Mouse (Mus musculus) fat pad, adult 2 months (tissue): ENCODE results near the gene Iglon5.

Source experiments
- DNase-seq: peaks from one replicate; pipeline ENCODE4 v3.0.0-alpha.2; 2011; ENCODE audit warnings: low read depth, low spot score; ENCODE audit errors: extremely low read depth

The Iglon5 gene

DNA sequence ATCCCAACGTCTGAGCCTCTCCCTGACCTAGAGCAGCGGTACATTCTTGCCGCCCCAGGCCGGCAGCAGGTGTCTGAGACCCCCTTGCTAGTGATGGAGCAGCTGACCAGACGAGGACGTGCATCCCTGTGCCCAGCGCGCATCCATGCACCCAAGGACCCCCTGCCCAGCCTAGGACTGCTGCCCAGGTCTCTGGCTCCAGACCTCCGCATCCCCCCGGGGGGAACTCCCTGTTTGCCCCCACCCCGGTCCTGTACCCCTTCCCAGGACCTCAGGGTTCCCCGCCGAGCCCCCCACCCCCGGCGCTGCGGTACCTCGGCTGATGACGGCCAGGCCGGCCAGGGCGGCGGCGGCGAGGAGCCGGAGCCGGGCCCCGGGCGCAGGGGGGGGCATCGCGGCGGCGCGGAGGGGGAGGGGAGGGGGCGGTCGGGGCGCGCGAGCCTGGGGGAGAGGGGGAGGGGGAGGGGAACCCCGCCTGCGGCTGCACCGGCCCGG is at the start of gene Iglon5:
Gene Iglon5 (minus strand): TSS at position 445 of the 495 bp plus-strand sequence.
- DNase-seq = no peak

DNA sequence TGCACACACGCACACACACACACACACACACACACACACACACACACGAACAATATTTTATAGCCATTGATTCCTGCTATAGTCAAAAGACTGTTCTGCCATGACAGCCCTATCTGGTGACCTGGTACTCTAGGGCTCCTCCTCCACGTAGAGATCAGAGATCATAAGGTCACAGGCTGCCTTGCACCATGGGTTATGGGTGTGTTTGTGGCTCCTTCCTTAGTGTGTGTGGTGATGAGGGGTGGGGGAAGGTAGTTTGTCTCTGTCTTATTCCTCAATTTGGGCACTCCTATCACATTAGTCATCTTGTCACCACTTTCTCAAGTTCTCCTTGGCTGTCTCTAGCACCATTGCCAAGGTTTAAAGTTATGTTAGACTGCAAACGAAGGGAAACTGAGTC is 48.6 kb upstream of the Iglon5 start:
- no peak for DNase-seq

- DNase-seq = no peak
Measured at GRCm38 (mm10) chr7:43532936-43533505, 43.1 kb upstream of the Iglon5 start.

- DNase-seq = no peak
Measured at GRCm38 (mm10) chr7:43530216-43530785, 40.4 kb upstream of the Iglon5 start.

- DNase-seq = no peak
Measured at GRCm38 (mm10) chr7:43525313-43525712, 35.4 kb upstream of the Iglon5 start.

- no peak for DNase-seq
Measured at GRCm38 (mm10) chr7:43522776-43523175, 32.9 kb upstream of the Iglon5 start.

DNA sequence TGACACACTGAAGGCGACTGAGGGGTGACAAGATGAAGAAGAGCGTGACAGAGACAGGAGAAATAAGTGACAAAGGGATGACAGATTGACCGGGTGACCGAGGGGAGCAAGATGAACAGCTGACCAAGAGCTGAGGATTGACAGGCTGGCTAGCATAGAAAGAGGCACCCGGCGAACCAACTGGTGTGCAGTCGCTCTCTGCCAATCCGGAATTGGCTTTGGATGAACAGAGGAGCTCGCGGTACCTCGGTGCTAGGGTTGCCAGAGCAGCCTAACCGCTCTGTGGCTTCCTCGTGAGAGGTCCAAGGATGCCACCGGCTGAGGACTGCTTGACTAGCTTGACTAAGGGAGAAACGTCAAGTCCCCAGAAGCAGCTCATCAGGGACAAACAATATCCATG is 28.5 kb upstream of the Iglon5 start:
- no peak for DNase-seq

GRCm38 (mm10) chr7:43515076-43515475 is 25.2 kb upstream of the Iglon5 start:
- no peak for DNase-seq

GRCm38 (mm10) chr7:43512519-43512918 is 22.6 kb upstream of the Iglon5 start:
- DNase-seq = no peak

- DNase-seq = no peak
Measured at GRCm38 (mm10) chr7:43511707-43512478, 22.0 kb upstream of the Iglon5 start.

DNA sequence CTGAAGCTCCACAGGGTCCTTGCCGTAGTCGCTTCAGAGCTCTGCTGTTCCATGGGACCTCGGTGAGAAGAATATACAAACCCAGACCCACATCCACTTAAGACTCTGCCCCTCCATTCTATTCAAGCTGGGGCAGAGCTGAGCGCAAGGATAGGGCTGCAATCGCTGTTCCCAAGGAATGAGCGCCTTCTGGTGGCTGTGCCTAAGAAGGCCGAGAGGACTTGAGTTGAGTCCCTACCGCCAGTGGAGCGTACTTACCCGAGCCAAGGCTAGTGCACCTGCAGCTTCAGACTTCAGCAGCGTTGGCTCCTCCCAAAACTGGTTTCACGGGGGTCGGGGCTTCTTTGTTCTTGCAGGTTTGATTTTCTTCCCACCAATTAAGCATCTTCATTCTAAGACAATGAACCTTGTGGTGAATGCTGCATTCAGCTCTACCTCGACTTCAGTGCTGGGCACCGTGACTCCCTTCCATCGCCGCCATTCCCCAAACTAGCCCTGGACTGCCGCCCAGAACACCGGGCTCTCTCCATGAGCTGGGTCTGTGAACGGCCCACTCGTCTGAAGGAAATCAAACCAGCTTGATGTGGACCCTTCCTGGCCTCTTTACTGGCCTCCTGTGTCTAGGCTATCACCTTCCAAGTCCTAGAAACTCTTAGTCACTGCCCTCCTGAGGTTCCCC is 5.6 kb upstream of the Iglon5 start:
- no peak for DNase-seq

DNA sequence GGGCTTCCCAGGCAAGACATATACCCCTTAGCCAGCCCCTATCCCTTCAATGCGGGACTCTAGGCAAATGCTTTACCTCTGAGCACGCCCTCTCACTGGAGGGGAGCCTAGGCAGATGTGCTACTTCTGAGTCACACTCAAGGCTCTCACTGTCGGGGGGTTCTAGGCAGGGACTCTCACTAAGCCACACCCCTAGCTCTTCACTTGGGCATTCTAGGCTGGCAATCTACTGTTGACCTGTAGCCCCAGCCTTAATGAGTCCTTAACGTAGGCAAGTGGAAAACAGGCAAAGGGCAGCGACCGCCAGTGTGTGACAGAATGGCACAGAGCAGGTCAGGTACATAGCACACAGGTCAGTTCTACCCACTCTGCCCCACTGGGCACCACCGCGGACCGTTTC is 986 bp upstream of the Iglon5 start:
- DNase-seq = no peak

DNA sequence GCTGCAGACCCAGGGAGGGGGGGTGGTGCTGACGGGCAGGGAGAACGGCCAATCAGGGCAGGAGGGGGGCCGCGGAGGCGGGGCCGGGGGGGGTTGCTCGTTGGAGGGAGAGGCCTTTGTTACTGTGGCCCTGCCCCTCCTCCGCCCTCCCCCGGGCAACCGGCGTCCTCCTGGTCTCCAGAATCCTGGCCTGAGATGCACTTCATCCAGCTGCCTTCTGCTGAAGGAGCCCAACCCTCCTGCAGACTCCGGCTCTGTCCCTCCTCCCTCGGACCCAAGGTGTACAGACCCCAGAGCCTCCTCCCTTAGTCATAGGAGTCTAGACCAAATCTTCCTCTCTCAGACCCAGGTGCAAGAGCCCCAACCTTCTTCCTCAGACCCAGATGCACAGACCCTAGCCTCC is 308 bp upstream of the Iglon5 start:
- no peak for DNase-seq

GRCm38 (mm10) chr7:43488646-43489045 is 1.2 kb downstream of the Iglon5 start:
- DNase-seq = no peak

DNA sequence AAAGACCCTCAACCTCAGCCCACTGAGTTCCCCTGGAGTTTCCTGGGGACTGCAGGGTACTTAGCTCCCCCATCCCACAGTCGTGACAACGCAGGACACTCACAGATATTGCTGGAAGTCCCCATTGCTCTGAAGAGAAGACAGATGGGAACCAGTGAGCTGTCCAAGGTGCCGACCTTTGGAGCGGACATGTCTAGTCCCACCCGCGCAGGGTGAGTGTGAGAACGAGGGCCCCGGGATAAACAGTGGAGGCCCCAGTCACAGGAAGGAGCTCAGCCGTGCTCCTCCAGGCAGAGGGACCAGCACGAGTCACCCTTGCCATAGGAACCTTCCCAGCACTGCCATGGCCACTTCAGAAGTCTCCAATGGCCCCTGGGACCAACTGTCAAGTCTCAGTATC is 6.6 kb downstream of the Iglon5 start:
- no peak for DNase-seq

DNA sequence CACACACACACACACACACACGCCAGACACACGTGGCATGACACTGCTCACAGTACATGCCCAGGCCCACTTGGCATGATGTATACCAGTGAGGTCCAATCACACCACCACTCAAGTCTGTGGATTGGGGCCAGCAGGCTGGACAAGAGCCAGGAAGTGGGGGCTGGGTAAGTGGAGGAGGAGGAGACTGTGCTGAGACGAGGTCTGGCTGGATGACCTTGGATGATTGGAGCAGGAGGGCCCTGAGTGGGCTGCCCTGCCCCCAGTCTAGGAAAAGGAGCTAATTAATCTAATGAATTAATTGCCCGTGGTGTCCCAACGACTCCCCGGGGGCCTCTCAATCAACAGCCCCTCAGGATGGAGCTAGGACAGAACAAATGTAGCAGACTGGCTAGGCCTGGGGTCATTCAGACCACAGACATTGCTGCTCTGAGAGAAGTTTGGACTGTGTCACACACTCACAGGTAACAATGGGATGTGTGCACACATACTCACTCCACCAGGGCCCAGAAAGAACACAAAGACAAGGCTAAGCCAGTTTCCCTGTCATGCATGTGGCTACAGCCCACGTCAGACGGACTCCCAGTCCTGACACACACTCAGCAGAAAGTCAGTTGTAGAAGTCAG is 7.7 kb downstream of the Iglon5 start:
- DNase-seq = no peak

- DNase-seq = no peak
Measured at GRCm38 (mm10) chr7:43481191-43481590, 8.7 kb downstream of the Iglon5 start.

DNA sequence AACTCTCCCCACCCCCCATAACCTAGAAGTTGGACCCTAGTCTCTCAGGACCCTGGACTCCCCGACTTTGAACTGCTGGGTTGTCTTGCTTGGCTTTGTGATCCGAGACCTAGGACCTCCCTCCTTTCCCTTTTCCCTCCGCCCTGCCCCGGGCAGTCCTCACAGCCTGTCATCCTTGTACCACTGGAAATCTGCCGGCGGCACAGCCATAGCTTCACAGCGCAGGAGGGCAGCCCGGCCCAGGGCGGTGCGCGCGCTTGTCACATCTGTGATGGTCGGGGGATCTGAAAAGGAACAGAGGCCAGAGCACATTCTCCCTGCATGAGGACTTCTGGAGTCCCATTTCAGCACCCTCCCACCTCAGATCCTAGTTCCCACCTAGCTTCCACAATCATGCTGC is 13.5 kb downstream of the Iglon5 start:
- no peak for DNase-seq

DNA sequence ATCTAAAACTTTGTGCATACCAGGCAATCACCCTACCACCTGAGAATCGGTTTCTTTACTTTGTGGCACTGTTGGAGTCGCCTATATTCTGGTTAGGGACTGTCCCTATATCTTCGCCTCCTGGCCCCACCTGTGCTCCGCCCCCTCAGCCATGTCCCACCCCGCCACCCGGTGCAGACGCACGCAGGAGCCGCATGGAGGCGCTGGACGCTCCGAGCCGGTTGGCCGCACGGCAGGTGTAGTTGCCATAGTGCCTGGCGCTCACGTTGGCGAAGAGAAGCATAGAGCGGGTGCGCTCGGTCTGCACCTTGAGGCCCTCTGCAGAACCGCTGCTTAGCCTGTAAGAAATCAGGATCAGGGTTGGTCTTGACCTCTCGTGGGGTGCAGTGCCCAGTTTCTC is 14.2 kb downstream of the Iglon5 start:
- no peak for DNase-seq

DNA sequence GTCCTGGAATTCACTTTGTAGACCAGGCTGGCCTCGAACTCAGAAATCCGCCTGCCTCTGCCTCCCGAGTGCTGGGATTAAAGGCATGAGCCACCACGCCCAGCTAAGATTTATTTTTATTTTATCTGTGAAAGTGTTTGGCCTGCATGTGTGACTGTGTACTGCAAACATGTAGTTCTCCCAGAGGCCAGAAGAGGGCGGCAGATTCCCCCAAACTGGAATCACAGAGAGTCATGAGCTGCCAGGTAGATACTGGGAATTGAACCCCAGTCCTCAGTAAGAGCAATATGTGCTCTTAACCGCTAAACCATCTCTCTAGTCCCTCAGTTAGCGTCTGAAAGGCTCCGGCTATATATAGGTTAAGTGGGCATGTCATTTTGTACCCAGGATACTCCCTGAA is 19.5 kb downstream of the Iglon5 start:
- DNase-seq = no peak

DNA sequence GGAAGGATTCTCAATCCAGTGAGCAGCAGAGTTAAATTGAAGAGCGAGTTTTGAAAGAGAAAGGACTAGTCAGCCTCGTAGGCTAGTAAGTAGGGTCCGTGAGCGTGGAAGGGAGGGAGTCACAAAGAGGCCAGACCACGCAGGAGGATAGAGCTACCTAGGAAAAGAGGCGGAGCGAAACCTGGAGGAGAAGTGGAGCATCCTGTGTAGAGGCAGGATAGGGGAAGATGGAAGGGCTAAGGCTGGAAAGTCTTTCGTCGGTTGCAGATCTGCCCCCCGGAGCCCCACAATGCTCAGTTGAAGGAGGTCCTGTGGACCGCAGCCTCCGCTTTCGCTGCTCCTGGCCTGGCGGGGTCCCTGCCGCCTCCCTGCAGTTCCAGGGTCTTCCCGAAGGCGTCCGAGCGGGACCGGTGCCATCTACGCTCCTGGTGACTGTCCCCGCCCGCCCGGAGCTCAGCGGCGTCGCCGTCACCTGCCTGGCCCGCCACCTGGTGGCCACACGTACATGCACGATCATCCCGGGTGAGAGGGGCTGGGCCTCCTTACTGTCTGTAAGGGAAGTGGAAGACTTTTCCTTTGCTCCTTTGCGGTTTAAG is 23.7 kb downstream of the Iglon5 start:
- no peak for DNase-seq
